Mouse (Mus musculus): ENCODE measurements at regions not wholly inside any gene's neighbourhood (a gene's known extent, or its start where the extent isn't known, plus 50 kb on each side); places are given as distances from the start of the nearest gene placed in this dataset.
A peak's percentile ranks its signal among the peaks of the same experiment; 100 is the strongest.

- no peak for DNase-seq
These were observed 150.2 kb upstream of the Ccn2 start for GRCm38 (mm10) chr10:24445036-24445435.

DNA sequence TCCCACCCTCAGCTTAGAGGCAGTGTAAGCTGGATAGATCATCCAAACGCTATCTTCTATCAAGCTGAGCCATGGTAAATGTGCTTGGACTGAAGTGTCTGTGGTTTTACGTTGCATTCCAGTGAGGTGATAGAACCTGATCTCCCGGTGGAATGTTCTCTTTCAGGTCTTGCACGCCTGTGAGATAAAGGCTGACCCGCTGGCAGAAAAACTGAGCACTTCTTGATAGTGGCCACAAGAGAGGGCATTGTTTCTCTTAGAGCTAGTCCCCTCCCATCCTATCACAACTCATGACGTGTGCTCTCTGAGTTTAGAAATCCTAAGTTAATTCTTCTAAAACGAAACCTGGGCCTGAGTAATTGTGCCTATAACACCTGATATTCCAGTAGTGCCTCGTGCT, 149.1 kb upstream of the Ccn2 start:
- no peak for DNase-seq

DNA sequence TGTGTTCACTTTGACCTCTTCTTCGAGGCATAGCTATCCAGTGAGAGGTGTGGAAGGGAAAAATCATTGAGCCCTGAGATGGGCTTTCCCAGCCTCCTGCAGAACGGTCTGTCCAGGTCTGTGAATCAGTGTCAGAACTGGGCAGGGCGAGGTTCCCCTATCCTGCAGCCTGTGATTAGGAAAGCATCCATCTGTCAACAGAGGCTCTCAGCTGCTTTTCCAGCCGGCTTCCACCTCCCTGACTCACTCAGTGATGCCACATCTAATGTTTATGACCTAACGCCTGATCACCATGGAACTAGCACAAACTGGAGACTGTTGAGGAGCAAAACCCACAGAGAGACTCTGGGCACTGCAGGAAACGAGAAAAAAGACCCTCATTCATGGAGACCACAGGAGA, 148.1 kb upstream of the Ccn2 start:
- DNase-seq: no peak

DNA sequence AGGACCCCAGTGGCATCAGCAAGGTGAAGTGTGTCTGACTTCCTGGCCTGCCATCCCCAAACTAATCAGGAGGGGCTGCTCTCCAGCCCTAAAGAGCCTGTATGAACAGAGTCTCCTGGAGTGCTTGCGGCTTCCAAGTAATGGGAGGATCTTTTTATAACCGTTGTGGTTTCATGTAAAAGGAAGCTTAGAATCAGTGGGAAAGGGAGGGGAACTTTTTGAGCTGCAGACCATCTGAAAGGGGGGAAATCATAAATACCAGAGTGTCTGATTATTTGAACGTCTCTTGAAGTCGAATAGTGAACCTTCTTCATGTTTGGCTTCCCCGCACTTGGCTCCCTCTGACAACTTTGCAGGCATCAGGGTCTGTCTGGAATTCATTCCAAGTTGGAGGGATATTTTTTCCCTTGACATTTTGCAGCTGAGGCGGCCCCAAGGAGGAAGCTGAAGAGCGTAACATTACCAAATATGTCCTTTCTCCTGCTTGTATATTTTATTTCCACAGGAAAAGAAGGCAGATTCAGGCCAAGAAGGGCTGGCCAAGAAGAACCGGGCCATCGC, 147.2 kb upstream of the Ccn2 start:
- no peak for DNase-seq

GRCm38 (mm10) chr10:24453507-24453906, 141.7 kb upstream of the Ccn2 start:
- DNase-seq: no peak

GRCm38 (mm10) chr10:24458667-24459066, 136.6 kb upstream of the Ccn2 start:
- no peak for DNase-seq

DNA sequence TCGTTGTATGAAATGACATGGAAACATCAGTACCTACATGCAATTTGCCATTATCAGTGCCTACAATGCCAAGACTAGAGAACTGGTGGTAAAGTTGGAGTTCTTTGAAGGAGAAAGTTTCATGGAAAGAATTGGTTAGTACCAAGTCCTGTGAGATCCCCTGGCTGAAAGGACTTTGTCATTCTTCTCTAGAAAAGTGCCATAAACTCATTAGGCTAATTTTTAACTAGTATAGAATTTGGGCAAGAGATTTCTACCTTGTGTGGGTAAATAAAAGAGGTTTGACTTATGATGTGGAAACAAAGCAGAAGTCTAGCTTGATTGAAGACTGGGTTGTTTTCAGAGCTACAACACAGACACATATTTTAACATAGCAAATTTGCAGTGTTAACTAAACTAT, 131.4 kb upstream of the Ccn2 start:
- no peak for DNase-seq

GRCm38 (mm10) chr10:24464377-24464776, 130.9 kb upstream of the Ccn2 start:
- no peak for DNase-seq

DNA sequence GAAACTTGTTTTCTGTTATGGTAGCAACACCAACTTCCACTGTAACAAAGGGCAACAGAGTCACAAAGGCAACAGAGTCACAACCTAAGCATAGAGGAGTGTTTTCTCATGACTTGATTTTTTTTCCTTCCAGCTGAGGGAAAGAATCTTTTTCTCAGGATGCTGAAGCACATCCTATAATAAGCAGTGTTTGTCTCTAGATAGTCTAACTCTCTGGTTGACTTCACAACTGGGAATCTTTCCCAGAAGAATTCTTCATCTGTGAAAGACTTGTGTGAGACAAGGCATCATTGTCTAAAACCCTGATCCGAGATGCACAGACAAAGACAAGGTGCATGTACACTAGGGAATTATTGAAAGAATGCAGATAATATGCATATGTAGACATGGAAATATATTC, 125.5 kb upstream of the Ccn2 start:
- no peak for DNase-seq

GRCm38 (mm10) chr10:24471521-24471920, 123.7 kb upstream of the Ccn2 start:
- DNase-seq: no peak

- no peak for DNase-seq
These were observed 119.0 kb upstream of the Ccn2 start for GRCm38 (mm10) chr10:24476288-24476687.

DNA sequence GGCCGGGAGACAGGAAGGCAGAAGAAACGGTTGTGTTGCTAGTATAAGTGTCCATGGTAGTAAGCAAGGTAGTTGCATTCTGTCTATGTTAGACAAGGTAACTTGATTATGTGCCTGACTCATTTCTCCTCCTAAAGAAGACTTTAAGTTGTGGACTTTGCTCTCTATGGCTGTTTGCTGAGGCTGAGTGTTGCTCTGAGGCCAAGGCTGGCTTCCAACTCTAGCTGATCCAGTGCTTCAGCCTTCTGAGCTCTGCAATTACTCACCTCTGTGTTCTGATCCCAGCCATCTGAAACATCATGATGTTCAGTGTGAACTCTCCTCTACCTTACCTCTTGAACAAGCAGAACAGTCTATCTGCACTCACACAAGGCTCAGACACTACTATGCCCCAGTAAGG, 116.7 kb upstream of the Ccn2 start:
- no peak for DNase-seq

GRCm38 (mm10) chr10:24479148-24479547, 116.1 kb upstream of the Ccn2 start:
- no peak for DNase-seq

DNA sequence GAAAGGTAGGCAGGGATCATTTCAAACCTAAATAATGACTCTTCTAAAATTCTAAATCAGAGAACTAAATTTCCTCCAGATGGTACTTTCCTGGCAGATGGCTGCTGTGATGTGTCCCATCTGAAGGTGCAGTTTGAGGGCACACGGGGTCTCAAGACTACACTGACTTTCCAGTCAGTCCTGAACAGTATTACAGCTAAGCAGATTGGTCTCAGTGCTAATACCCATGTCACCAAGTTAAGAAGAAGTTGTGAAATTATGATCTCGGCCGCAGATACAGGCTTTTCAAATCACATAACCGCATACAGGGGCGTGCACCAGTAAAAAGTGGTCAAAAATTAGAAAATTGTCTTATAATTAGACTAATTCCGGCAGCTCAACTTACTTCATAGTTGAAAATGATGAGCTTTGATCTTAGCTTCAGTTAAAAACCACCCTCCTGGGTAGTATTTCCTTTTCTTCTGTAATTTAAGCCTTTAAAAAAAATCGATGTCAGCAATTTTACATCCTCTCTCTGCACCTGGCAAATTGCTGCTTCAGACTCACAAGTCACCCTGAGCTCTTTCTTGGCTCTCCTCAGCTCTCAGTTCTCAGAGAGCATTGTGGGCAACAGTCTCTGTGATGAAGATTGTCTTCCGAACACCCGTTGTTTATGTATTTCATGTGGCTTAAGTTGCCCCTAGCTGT, 113.2 kb upstream of the Ccn2 start:
- peak; percentile 9 to 34 for DNase-seq

GRCm38 (mm10) chr10:24483053-24483452, 112.2 kb upstream of the Ccn2 start:
- DNase-seq: no peak

DNA sequence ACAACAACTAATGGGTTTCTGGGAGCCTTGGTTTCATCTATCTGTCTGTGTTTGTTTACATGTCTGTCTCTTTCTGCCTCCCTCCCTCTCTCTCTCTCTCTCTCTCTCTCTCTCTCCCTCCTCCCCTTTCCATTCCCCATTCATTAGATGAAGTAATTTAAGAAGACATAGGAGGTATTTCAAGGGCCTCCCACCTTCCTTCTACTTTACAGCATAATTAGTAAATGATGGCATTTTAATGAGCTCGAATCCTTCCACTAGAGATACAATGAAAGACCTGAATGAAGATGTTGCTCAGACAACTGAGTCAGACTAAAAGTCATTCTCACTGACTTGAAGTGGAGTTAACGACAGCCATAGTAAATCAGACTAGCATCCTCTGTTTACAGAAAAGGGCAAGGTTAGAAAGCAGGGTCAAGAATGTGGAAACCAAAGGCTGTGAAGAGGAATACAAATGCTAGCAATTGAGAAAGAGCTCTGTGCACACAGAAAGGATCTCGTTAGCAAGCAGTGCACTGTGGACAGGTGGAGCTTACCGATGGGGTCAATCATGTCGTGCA, 111.1 kb upstream of the Ccn2 start:
- no peak for DNase-seq

DNA sequence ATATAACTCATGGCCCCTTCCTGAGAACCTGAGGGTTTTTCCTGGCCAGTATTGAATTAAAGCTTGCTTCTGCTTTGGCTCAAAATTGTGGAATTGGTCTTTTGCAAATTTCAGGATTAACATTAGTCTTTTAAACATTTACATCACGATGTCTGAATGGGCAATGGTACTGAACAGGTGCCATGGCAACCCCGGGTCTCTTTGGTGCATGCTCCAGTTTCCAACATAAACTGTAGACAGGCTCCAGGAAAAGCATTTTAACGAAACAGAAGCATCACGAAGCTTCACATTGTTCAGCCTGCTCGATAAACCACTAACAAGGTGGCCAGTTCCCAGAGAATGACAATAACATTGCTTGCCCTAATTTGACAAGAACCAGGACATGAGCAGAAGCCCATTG, 109.8 kb upstream of the Ccn2 start:
- DNase-seq: no peak

- no peak for DNase-seq
These were observed 109.0 kb upstream of the Ccn2 start for GRCm38 (mm10) chr10:24486224-24486623.

DNA sequence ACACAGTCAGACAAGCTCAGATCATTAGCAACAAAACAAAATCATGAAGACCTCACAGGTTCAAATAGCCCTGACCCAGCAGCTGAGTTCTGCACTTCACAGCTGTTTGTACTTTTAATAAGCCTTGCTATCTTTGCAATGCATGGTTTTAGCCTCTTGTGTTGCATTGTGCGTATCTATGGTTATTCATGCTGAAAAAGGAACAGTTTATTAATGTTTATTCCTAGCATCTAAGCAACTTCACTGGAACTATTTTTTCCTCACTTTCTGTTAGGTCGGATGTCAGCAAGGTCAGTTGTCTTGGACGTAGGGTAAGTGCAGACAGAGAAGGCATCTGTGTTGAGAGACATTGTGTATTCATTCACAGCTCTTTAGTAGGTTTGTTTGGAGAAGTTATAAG, 107.3 kb upstream of the Ccn2 start:
- DNase-seq: no peak

- no peak for DNase-seq
These were observed 104.8 kb upstream of the Ccn2 start for GRCm38 (mm10) chr10:24490432-24490831.

- DNase-seq: no peak
These were observed 103.4 kb upstream of the Ccn2 start for GRCm38 (mm10) chr10:24491848-24492247.

DNA sequence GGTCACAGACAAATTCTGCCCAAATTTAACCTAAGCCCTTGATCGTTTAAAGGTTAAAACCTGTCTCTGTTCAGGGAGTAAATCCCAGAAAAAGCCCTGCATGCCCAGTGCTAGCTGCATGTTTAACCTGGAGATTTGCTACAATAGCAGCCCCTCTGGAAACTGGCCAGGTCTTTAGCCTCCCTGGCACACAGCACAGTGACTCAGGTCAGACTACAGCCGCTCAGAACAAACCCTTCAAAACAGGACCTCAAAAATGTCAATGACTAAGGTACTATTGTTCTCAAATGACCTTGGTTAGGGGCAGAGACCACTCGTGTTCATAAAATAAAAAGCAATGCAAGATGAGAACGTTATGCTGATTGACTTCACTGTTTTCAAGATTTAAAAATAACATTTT, 101.8 kb upstream of the Ccn2 start:
- DNase-seq: no peak

DNA sequence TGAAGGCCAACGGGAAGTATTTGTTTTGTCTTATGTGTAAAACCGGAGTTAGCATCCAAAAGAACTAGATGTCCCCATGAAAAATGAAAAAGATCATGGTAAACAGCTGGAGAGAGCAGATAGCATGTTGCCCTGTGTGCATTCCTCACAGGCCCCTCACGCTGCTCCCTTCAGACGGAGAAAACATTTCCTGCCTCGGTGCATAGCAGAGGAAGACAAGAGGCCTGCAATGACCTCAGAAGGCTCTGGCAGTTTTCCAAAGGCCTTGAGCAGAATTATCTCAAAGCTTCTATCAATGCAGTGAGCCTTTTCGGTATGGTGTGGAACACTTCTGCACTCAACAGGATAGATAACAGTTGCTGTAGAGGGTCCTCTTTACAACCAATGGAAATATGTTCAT, 101.3 kb upstream of the Ccn2 start:
- no peak for DNase-seq

DNA sequence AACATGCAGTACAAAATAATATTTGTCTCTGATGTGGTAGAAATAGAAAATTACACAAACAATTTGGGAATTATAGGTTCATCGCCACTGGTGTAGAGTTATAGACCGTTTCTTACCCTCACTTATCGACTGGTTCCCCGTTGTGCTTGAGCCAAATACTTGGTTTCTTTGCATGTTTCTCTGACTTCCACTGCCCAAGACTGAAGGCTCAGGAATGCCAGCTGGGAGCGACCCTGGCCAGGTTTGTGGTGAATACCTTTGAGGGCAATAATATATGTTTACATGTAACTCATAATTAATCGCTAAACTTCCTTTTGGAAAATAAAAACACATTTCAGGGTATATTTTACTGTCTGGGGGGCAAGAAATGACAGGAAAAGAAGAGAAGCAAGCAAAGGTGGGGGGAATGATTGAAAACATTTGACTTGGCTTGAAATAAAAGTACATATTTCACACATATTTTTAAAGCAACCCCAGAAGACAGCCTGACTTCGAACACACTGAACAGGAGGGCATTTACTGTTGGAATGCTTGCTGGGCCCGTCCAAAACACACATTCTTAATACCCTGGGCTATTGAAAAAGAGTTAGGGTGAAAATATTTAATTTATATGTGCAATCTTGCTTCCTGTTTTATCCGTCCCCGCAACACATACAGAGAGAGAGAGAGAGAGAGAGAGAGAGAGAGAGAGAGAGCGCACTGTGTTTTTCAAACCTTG, 75.3 kb upstream of the Ccn2 start:
- DNase-seq: no peak

Measured in thymus, postnatal 36 days (tissue).